Mouse (Mus musculus) MN1 (cell line): ENCODE results near the gene Spaca4.

Experiments
- DNase-seq: peaks from one replicate; pipeline ENCODE4 v3.0.0-alpha.2; 2016; ENCODE audit warnings: low spot score

Gene Spaca4

GRCm38 (mm10) chr7:45727625-45728024 is 2.0 kb upstream of the Spaca4 start:
- no peak for DNase-seq

- no peak for DNase-seq
These were observed 806 bp upstream of the Spaca4 start for GRCm38 (mm10) chr7:45726419-45726818.

GRCm38 (mm10) chr7:45725151-45725550 is 462 bp downstream of the Spaca4 start:
- no peak for DNase-seq

GRCm38 (mm10) chr7:45723781-45724180 is 1.8 kb downstream of the Spaca4 start:
- no peak for DNase-seq

- no peak for DNase-seq
These were observed 2.3 kb downstream of the Spaca4 start for GRCm38 (mm10) chr7:45723301-45723700.

- no peak for DNase-seq
These were observed 3.3 kb downstream of the Spaca4 start for GRCm38 (mm10) chr7:45722348-45722713.

GRCm38 (mm10) chr7:45721642-45722347 is 3.8 kb downstream of the Spaca4 start:
- DNase-seq, result no peak

- DNase-seq, result no peak
These were observed 4.4 kb downstream of the Spaca4 start for GRCm38 (mm10) chr7:45721234-45721571.

GRCm38 (mm10) chr7:45720413-45721233 is 5.0 kb downstream of the Spaca4 start, which contains the start of gene Fam83e:
Gene Fam83e, plus strand, starts transcription at chr7:45721212.
- DNase-seq, result no peak

GRCm38 (mm10) chr7:45719738-45720412 is 5.7 kb downstream of the Spaca4 start:
- no peak for DNase-seq

- DNase-seq, result no peak
These were observed 6.4 kb downstream of the Spaca4 start for GRCm38 (mm10) chr7:45719180-45719579.

- peak; percentile 43 for DNase-seq
These were observed 7.3 kb downstream of the Spaca4 start for GRCm38 (mm10) chr7:45718331-45718730.

- peak; percentile 97 for DNase-seq
These were observed 7.7 kb downstream of the Spaca4 start, which contains the start of gene Sphk2 for GRCm38 (mm10) chr7:45717918-45718297. Gene Sphk2, minus strand, starts transcription at chr7:45718002.

GRCm38 (mm10) chr7:45716952-45717917 is 8.4 kb downstream of the Spaca4 start:
- no peak for DNase-seq

GRCm38 (mm10) chr7:45716460-45716857 is 9.2 kb downstream of the Spaca4 start:
- no peak for DNase-seq

GRCm38 (mm10) chr7:45715741-45716459 is 9.7 kb downstream of the Spaca4 start:
- no peak for DNase-seq

- peak; percentile 95 for DNase-seq
These were observed 10.4 kb downstream of the Spaca4 start, which contains the start of gene Rpl18 for GRCm38 (mm10) chr7:45715090-45715708. Gene Rpl18, plus strand, starts transcription at chr7:45715457.

GRCm38 (mm10) chr7:45714630-45715089 is 11.0 kb downstream of the Spaca4 start:
- peak; percentile 32 for DNase-seq

- DNase-seq, result no peak
These were observed 11.6 kb downstream of the Spaca4 start for GRCm38 (mm10) chr7:45713881-45714520.

GRCm38 (mm10) chr7:45713396-45713795 is 12.2 kb downstream of the Spaca4 start:
- DNase-seq, result no peak
